Mouse (Mus musculus) olfactory bulb, adult 2 months (tissue): Measurements from ENCODE around the gene Dner. TPM values are rescaled to one million over a fixed set of nuclear protein-coding genes. Genes with fewer than 3 reads are reported as not detected.

Source experiments
- H3K27ac ChIP-seq: fragments of 200-500 bp; 2 replicates; pipeline ENCODE4 v1.5.1; 2012; ENCODE audit warnings: low read depth, low read length; ENCODE audit not compliant: insufficient read depth
- H3K4me1 ChIP-seq: fragments of 200-500 bp; 2 replicates; pipeline ENCODE4 v1.6.1; 2012; ENCODE audit warnings: low read length; ENCODE audit not compliant: control insufficient read depth, insufficient read depth
- H3K4me3 ChIP-seq: fragments of 200-500 bp; 2 replicates; pipeline ENCODE4 v1.5.1; 2012; ENCODE audit warnings: mild to moderate bottlenecking, low read depth, low read length, moderate library complexity; ENCODE audit not compliant: insufficient read depth
- CTCF ChIP-seq: fragments of 200-500 bp; IDR thresholded peaks from 2 replicates; pipeline ENCODE4 v1.5.1; 2012; ENCODE audit warnings: low read depth, mild to moderate bottlenecking, low read length, moderate library complexity; ENCODE audit not compliant: insufficient read depth
- POLR2A ChIP-seq: fragments of 200-500 bp; IDR thresholded peaks from 2 replicates; pipeline ENCODE4 v1.6.1; 2012; ENCODE audit warnings: mild to moderate bottlenecking, low read depth, low read length, moderate library complexity; ENCODE audit not compliant: insufficient read depth
- WGBS: fragments of 180-500 bp; shearing (Covaris S2); methylation state at CpG from one replicate; pipeline ENCODE4 v1.1.7; 2018; 5-methylcytosine and 5-hydroxymethylcytosine counted together
- polyA plus RNA-seq: library from polyadenylated mRNA; stranded (reverse); fragments of >200 nt; gene quantifications from 2 replicates; pipeline ENCODE4 v1.2.4, GENCODE M21; 2012; ENCODE audit warnings: low replicate concordance; ENCODE audit not compliant: missing spikeins, insufficient read depth, insufficient read length

The Dner gene
- polyA plus RNA-seq, 1 experiment, result not detected

GRCm38 (mm10) chr1:84426679-84427078, 269.3 kb downstream of the Dner start:
- 86% methylated on average over 5 of the region's 5 CpGs for WGBS
- no peak for TF ChIP-seq CTCF
- TF ChIP-seq POLR2A, result no peak
- Histone ChIP-seq H3K4me3 (no peak overlapping the region), H3K4me1 (peaks cover 5% of the 10 kb centered on the region; the same call in 1 of the 2 replicates), H3K27ac (no peak overlapping the region)

DNA sequence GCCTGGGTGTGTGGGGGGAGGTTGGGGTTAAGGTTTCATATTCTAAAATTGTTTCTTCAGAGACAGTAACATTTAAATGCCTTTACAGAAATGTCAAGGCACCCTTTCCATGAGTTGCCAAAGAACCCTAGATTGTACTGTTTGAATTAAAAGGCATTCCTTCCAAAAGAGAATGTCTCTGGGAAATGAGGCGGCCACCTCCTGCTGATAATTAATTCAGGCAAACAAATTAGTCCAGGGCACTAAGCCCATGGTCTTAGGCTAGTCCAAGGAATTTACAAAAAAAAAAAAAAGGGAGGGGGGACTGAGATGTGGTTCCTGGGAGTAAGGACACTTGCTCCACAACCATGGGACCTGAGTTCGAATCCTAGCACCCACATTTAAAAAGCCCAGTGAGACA, 273.1 kb downstream of the Dner start:
- Histone ChIP-seq H3K4me3 (no peak overlapping the region), H3K4me1 (peaks cover 4% of the 10 kb centered on the region; the same call in 1 of the 2 replicates), H3K27ac (no peak overlapping the region)
- 59% methylated on average over 2 of the region's 2 CpGs for WGBS
- TF ChIP-seq CTCF (no peak), POLR2A (no peak)

- WGBS, result 66% methylated on average over 1 of the region's 1 CpGs
- TF ChIP-seq POLR2A (no peak), CTCF (no peak)
- Histone ChIP-seq H3K4me1 (no peaks in the 10 kb centered on the region), H3K4me3 (no peak overlapping the region), H3K27ac (no peak overlapping the region)
Measured at GRCm38 (mm10) chr1:84421845-84422244, 274.2 kb downstream of the Dner start.

DNA sequence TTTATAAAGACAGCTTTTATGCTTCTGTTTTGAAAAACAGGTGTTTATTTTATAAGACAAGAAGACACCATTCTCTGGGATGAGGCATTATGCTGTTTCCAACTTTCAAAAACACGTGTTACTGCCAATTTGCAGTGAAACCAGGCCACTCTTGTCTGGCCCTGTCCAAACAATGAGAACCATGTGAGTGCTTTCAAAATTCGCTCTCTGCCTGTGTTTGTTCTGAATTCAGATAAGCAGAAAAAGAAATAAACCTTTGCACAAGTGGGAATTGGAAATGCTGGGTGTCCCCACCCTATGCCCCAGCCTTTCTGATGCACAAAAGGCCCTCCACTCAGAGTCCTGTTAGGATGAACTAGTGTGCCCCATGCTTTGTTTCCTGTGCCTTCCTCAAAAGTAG, 276.6 kb downstream of the Dner start:
- no peaks in the 10 kb centered on the region for H3K4me1 ChIP-seq
- no peak for TF ChIP-seq POLR2A
- no peak overlapping the region for H3K27ac ChIP-seq

DNA sequence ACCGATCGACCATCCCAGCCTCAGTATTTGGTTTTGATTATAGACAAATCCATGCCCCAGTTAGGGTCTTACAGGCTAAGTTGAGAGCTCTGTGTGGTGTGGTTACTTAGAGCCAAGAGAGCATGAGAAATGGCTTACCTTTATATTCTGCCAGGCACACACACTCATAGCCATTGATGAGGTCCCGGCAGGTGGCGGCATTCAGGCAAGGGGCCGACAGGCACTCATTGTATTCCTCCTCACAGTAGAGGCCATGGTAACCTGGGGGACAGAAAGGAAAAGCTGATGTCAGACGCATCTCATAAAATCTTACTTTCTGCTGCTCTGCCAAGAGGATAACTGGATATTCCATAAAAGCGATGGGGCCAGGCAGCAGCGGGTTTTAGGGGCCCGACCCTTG, 277.5 kb downstream of the Dner start:
- 69% methylated on average over 9 of the region's 9 CpGs for WGBS
- no peak overlapping the region for H3K27ac ChIP-seq
- no peak for TF ChIP-seq POLR2A
- TF ChIP-seq CTCF, result no peak

More for the DNA sequence above, 276.6 kb downstream of the Dner start:
- WGBS, result 68% methylated on average over 2 of the region's 2 CpGs
- no peak overlapping the region for H3K4me3 ChIP-seq

GRCm38 (mm10) chr1:84417761-84418238, 278.2 kb downstream of the Dner start:
- Histone ChIP-seq H3K4me3 (no peak overlapping the region), H3K27ac (no peak overlapping the region), H3K4me1 (no peaks in the 10 kb centered on the region)
- 80% methylated on average over 9 of the region's 9 CpGs for WGBS
- TF ChIP-seq POLR2A (no peak), CTCF (no peak)

More for the DNA sequence above, 277.5 kb downstream of the Dner start:
- H3K4me3 ChIP-seq, result no peak overlapping the region
- H3K4me1 ChIP-seq, result no peaks in the 10 kb centered on the region

DNA sequence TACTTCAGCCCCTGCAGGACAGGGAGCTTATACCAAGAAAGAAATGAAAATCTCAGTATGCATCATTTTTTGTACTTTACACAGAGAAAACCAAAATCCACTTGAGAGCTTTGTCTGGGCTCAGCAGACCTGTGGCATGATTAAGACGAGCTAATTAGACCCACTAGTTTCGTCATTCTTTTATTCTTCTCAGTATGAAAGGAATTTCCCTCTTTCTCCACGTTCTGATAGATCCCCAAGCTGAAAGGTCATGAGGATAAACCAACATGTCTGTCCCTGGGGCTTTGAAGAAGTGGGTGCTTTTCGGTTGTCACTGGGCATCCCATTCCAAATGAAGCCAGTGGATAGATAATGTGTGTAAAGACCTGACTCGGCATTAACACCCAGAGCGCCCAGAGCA, 278.7 kb downstream of the Dner start:
- no peaks in the 10 kb centered on the region for H3K4me1 ChIP-seq
- no peak overlapping the region for H3K4me3 ChIP-seq
- H3K27ac ChIP-seq, result no peak overlapping the region
- TF ChIP-seq CTCF (no peak), POLR2A (no peak)
- WGBS, result 75% methylated on average over 6 of the region's 6 CpGs

GRCm38 (mm10) chr1:84414464-84414863, 281.6 kb downstream of the Dner start:
- TF ChIP-seq CTCF (no peak), POLR2A (no peak)
- no peak overlapping the region for H3K4me3 ChIP-seq
- H3K4me1 ChIP-seq, result no peaks in the 10 kb centered on the region
- H3K27ac ChIP-seq, result no peak overlapping the region
- 71% methylated on average over 3 of the region's 3 CpGs for WGBS

DNA sequence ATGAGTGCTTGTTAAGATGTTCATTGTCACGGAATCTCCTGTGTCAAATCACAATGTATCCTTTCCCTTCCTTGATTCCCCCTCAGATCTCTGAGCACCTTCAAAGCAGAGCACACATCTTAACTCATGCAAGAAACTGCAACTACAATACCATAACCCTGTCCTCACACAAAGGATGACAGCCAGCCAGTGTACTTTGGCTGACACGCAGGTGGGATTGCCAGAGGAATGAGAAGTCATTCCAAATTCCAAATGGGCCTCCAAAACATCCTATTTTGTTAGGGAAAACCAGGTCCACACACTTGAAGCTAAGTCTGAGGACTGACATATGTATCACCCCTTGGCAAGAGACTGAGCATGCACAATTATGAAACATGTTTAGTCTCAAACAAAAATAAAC, 286.5 kb downstream of the Dner start:
- Histone ChIP-seq H3K4me3 (no peak overlapping the region), H3K27ac (no peak overlapping the region), H3K4me1 (peaks cover 9% of the 10 kb centered on the region)
- TF ChIP-seq POLR2A, result no peak
- TF ChIP-seq CTCF, result no peak
- 89% methylated on average over 2 of the region's 2 CpGs for whole genome bisulfite sequencing

DNA sequence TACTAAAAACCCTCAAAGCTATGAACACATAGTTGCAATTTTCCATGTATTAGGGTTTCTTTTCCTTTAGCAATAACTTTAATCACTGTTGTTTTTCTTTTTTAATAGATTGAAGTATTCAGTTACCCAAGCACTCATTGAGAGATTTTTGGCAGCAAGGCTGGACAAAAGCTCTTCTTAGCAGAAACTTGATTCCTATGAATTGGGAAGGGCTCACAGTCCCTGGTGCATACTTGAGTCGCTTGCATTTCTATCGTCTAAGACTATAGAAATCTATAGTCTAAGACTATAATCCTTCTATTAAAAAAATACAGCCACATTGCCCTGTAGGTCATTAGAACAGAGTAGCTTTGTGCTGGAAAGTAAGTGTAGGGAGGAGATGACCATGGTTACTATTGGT, 287.1 kb downstream of the Dner start:
- WGBS, result 61% methylated on average over 2 of the region's 2 CpGs
- no peak for TF ChIP-seq POLR2A
- TF ChIP-seq CTCF, result no peak
- Histone ChIP-seq H3K4me3 (no peak overlapping the region), H3K27ac (no peak overlapping the region), H3K4me1 (peaks cover 9% of the 10 kb centered on the region)
